Mouse (Mus musculus): ENCODE data around the gene Nrcam.

GRCm38 (mm10) chr12:44440230-44440629 is 111.5 kb downstream of the Nrcam start:
- TF ChIP-seq EP300 (IDR thresholded peaks at IDR 0.05; ENCODE audit: low read depth) (no peak), CTCF (IDR thresholded peaks at IDR 0.05; ENCODE audit: low read depth) (no peak)

All from liver, embryonic 14.5 days (tissue).